8 mouse cellular contexts compared by ENCODE assay signal in the genomic region with DNA sequence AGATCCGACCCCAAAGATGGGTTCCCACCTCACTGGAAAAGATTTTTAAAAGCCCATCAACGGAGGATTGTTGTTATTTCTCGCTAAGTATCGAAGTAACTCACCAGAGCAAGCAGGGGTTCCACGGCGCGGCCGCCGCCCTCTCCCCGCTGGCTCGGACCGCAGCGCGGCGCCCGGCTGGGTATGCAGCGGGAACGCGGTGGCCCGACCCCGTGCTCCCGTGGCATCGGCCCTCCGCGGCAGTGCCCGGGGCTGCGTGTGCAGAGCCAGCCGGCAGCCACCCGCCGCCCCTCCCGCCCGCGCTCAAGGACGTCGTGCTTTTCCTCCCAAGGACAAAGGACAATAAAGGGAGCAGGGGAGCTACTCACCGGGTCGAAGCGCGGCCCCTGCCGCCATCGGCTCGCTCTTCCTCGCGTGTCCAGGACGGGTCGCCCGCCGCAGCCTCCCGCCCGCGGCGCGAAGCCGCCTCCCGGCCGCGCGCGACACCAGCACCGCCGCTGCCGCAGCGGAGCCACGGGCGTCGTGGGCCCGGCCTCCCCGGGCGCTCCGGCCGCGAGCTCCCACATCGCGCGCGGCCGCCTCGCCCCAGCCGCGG. TPM values are rescaled to one million over a fixed set of nuclear protein-coding genes. Genes with fewer than 3 reads are reported as not detected.
DNase-seq lines count a peak whose midpoint lies in the region; ATAC-seq and TF ChIP-seq lines count a peak whose summit lies in the region.

No protein-coding gene starts in this region.

- no peaks in the 10 kb centered on the region for H3K9me3 ChIP-seq in forebrain, embryonic 16.5 days (ENCODE audit: control insufficient read depth, low read length)
- no peaks in the 10 kb centered on the region for H3K9me3 ChIP-seq in intestine, embryonic 15.5 days
- H3K9me3 ChIP-seq in neural tube, embryonic 15.5 days (replicated peaks), result no peaks in the 10 kb centered on the region

- peaks cover 9% of the 10 kb centered on the region for H3K79me2 ChIP-seq in liver, adult 2 months (ENCODE audit: control insufficient read depth, insufficient read depth, low read length)

- peak overlapping the region; percentile 100 for H3K27ac ChIP-seq in forebrain, embryonic 16.5 days (ENCODE audit: low read length)
- peak overlapping the region; percentile 100 for H3K27ac ChIP-seq in intestine, embryonic 15.5 days
- H3K27ac ChIP-seq in liver, adult 2 months (replicated peaks; ENCODE audit: insufficient read depth, low read depth, low read length), result peak overlapping the region; percentile 99
- H3K27ac ChIP-seq in neural tube, embryonic 15.5 days (replicated peaks), result peak overlapping the region; percentile 100

- peak; percentile 41; the same call in 1 of the 2 replicates for ATAC-seq in cerebellum, adult (ENCODE audit: insufficient number of reproducible peaks, low FRiP score, low TSS enrichment)
- ATAC-seq in forebrain, embryonic 16.5 days, result peak; percentile 1
- peak; percentile 1 for ATAC-seq in intestine, embryonic 15.5 days
- peak; percentile 37 for ATAC-seq in neural tube, embryonic 15.5 days (ENCODE audit: low FRiP score)

- no peak overlapping the region for H3K4me2 ChIP-seq in forebrain, embryonic 16.5 days (ENCODE audit: low read length)
- no peak overlapping the region for H3K4me2 ChIP-seq in intestine, embryonic 15.5 days (replicated peaks)
- H3K4me2 ChIP-seq in neural tube, embryonic 15.5 days, result peak overlapping the region; percentile 50; the same call in 1 of the 2 replicates

- no peaks in the 10 kb centered on the region for H3K27me3 ChIP-seq in forebrain, embryonic 16.5 days (replicated peaks; ENCODE audit: control insufficient read depth, insufficient read depth, low read length)
- no peaks in the 10 kb centered on the region for H3K27me3 ChIP-seq in intestine, embryonic 15.5 days (replicated peaks)
- H3K27me3 ChIP-seq in liver, adult 2 months (ENCODE audit: control insufficient read depth, insufficient read depth, low read length), result no peaks in the 10 kb centered on the region
- no peaks in the 10 kb centered on the region for H3K27me3 ChIP-seq in neural tube, embryonic 15.5 days (replicated peaks)

- H3K4me3 ChIP-seq in forebrain, embryonic 16.5 days (replicated peaks; ENCODE audit: low read length), result peak overlapping the region; percentile 94
- H3K4me3 ChIP-seq in intestine, embryonic 15.5 days (replicated peaks), result peak overlapping the region; percentile 77
- peak overlapping the region; percentile 97 for H3K4me3 ChIP-seq in liver, adult 2 months (ENCODE audit: insufficient read depth, low read depth, low read length)
- peak overlapping the region; percentile 96 for H3K4me3 ChIP-seq in neural tube, embryonic 15.5 days (replicated peaks)

- H3K9ac ChIP-seq in forebrain, embryonic 16.5 days (replicated peaks; ENCODE audit: low read depth, low read length), result peak overlapping the region; percentile 100
- H3K9ac ChIP-seq in intestine, embryonic 15.5 days, result peak overlapping the region; percentile 100
- H3K9ac ChIP-seq in liver, adult 2 months (ENCODE audit: low read depth, low read length), result peak overlapping the region; percentile 94
- H3K9ac ChIP-seq in neural tube, embryonic 15.5 days (replicated peaks), result peak overlapping the region; percentile 100

- H3K36me3 ChIP-seq in forebrain, embryonic 16.5 days (ENCODE audit: control insufficient read depth, insufficient read depth), result no peaks in the 10 kb centered on the region
- H3K36me3 ChIP-seq in intestine, embryonic 15.5 days, result no peaks in the 10 kb centered on the region
- H3K36me3 ChIP-seq in liver, adult 2 months (ENCODE audit: control insufficient read depth, insufficient read depth, low read length), result peaks cover 3% of the 10 kb centered on the region
- H3K36me3 ChIP-seq in neural tube, embryonic 15.5 days, result no peaks in the 10 kb centered on the region

- WGBS in forebrain, embryonic 16.5 days, result under 1% methylated on average over 61 of the region's 80 CpGs
- under 1% methylated on average over 70 of the region's 80 CpGs for WGBS in intestine, embryonic 15.5 days
- under 1% methylated on average over 80 of the region's 80 CpGs for WGBS in liver, adult 2 months
- WGBS in neural tube, embryonic 15.5 days, result under 1% methylated on average over 64 of the region's 80 CpGs

- peak; percentile 50 to 57 for DNase-seq in lung, adult 18-20 months
- no peak for DNase-seq in lung, postnatal 25 days (ENCODE audit: low spot score)
- no peak for DNase-seq in liver, adult 2 months (ENCODE audit: extremely low read depth, low read depth, low spot score)
- DNase-seq in thymus, postnatal 36 days, result peak; percentile 59 to 73

- 0 out of 2 replicates have a peak, but pooled peaks have one; percentile 5 for TF ChIP-seq POLR2A in liver, adult 2 months (IDR thresholded peaks at IDR 0.05; ENCODE audit: extremely low read depth, insufficient read depth, low read length)

- TF ChIP-seq CTCF in liver, adult 2 months (IDR thresholded peaks at IDR 0.05; ENCODE audit: low read depth, low read length), result no peak

- H3K4me1 ChIP-seq in forebrain, embryonic 16.5 days (replicated peaks; ENCODE audit: control insufficient read depth, insufficient read depth, low read length), result peaks cover 4% of the 10 kb centered on the region
- H3K4me1 ChIP-seq in intestine, embryonic 15.5 days (replicated peaks), result peaks cover 4% of the 10 kb centered on the region; the same call in 1 of the 2 replicates
- H3K4me1 ChIP-seq in liver, adult 2 months (ENCODE audit: control insufficient read depth, insufficient read depth, low read length), result peaks cover 10% of the 10 kb centered on the region; the same call in 1 of the 2 replicates
- peaks cover 11% of the 10 kb centered on the region for H3K4me1 ChIP-seq in neural tube, embryonic 15.5 days

RNA-seq across cellular contexts. Expression of a gene that starts 16.1 kb away (rescaled TPM):
- 56.8 and 60.2 TPM in 2 replicates for polyA plus RNA-seq in forebrain, embryonic 16.5 days (2015; fragmentation: Nextera tagmentation; extraction: Ambion mirVana)
- 39.3 and 46.0 TPM in 2 replicates for polyA plus RNA-seq in intestine, embryonic 15.5 days (2015; fragmentation: Nextera tagmentation; extraction: Ambion mirVana)
- 40.0 and 42.0 TPM in 2 replicates for total RNA-seq in liver, adult 2 months (2014; rRNA removed)
- polyA plus RNA-seq in liver, adult 2 months (2012; rRNA removed), result 16.9 and 20.1 TPM in 2 replicates
- polyA plus RNA-seq in neural tube, embryonic 15.5 days (2015; fragmentation: Nextera tagmentation; extraction: Ambion mirVana), result 31.2 and 39.3 TPM in 2 replicates

Comparison
In these comparisons a context has a peak if more than half of its experiments do, and no peak if none do; other contexts are left out.
1. DNase-seq: peak in lung, adult 18-20 months (2 of 2) and thymus, postnatal 36 days (2 of 2); none in lung, postnatal 25 days (single experiment) and liver, adult 2 months (single experiment).
2. Peak in every context shown above with its lines, with median percentiles within 50 percentile points of each other: ATAC-seq, H3K27ac ChIP-seq, H3K4me3 ChIP-seq and H3K9ac ChIP-seq.